Mouse (Mus musculus) neural tube, embryonic 11.5 days (tissue): ENCODE results near the gene Eml5. TPM values are rescaled to one million over a fixed set of nuclear protein-coding genes. Genes with fewer than 3 reads are reported as not detected.

Experiments used
- ATAC-seq: fragments of 200-750 bp; cut with Nextera tagmentation; 2 replicates; pipeline ENCODE4 v1.8.0; 2017; ENCODE audit warnings: moderate number of reproducible peaks, mild to moderate bottlenecking, moderate TSS enrichment, moderate library complexity; ENCODE audit not compliant: insufficient read depth, low FRiP score, low TSS enrichment
- DNase-seq: peaks from one replicate; pipeline ENCODE4 v3.0.0-alpha.2; 2015; ENCODE audit warnings: low spot score
- H3K27ac ChIP-seq: fragments of 300-500 bp; sonication (generic); 2 replicates; pipeline ENCODE4 v1.5.1; 2014; ENCODE audit warnings: low read depth, mild to moderate bottlenecking, low read length
- H3K27me3 ChIP-seq: fragments of 300-500 bp; sonication (generic); 2 replicates; pipeline ENCODE4 v1.6.1; 2014; ENCODE audit warnings: mild to moderate bottlenecking, low read length, mixed read lengths; ENCODE audit not compliant: control insufficient read depth, insufficient read depth
- H3K36me3 ChIP-seq: fragments of 300-500 bp; sonication (generic); 2 replicates; pipeline ENCODE4 v1.6.1; 2014; ENCODE audit warnings: mild to moderate bottlenecking, low read length, moderate library complexity, mixed read lengths; ENCODE audit not compliant: control insufficient read depth, insufficient read depth
- H3K4me1 ChIP-seq: fragments of 300-500 bp; sonication (generic); 2 replicates; pipeline ENCODE4 v1.6.1; 2014; ENCODE audit warnings: low read length, mixed read lengths; ENCODE audit not compliant: control insufficient read depth, insufficient read depth
- H3K4me2 ChIP-seq: fragments of 300-500 bp; sonication (generic); 2 replicates; pipeline ENCODE4 v1.6.1; 2014; ENCODE audit warnings: low read depth, mild to moderate bottlenecking, moderate library complexity
- H3K4me3 ChIP-seq: fragments of 300-500 bp; sonication (generic); 2 replicates; pipeline ENCODE4 v1.5.1; 2014; ENCODE audit warnings: low read depth, low read length
- H3K9ac ChIP-seq: fragments of 300-500 bp; sonication (generic); 2 replicates; pipeline ENCODE4 v1.6.1; 2014; ENCODE audit warnings: mild to moderate bottlenecking, low read length
- H3K9me3 ChIP-seq: fragments of 300-500 bp; sonication (generic); 2 replicates; pipeline ENCODE4 v1.6.1; 2016; ENCODE audit warnings: low read length; ENCODE audit not compliant: control insufficient read depth
- WGBS: fragments of 180-500 bp; shearing (Covaris S2); extraction: QIAGEN DNeasy Blood & Tissue Kit; methylation state at CpG from one replicate; pipeline ENCODE4 v1.1.7; 2014; 5-methylcytosine and 5-hydroxymethylcytosine counted together
- polyA plus RNA-seq: library from polyadenylated mRNA; unstranded; fragments of >200 nt; fragmentation: Nextera tagmentation; extraction: Ambion mirVana; gene quantifications from 2 replicates; pipeline ENCODE4 v1.2.1, GENCODE M21; 2014

Eml5 gene
- polyA plus RNA-seq, 1 experiment from 2014 or later = 11.1 TPM

DNA sequence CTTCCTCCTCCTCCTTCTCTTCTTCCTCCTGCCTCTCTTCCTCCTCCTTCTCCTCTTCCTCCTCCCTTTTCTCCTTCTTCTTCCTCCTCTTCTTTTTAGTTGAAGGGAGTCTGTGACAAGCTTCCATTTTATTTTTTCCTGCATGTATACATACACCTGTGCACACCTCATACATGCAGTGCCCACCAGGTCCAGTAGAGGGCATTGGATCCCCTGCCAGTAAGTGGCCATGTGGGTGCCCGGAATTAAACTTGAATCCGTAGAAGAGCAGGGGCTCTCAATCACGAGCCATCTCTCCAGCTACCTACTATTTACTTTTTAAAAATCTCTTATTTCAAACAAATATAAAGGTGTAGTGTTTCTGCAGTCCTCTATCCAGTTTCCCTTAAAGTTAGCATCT is 50.5 kb downstream of the Eml5 start:
- no peaks in the 10 kb centered on the region for H3K27me3 ChIP-seq
- 38% methylated on average over 3 of the region's 3 CpGs for WGBS
- no peak overlapping the region for H3K9ac ChIP-seq
- ATAC-seq (no peak), DNase-seq (peak; percentile 37)
- H3K9me3 ChIP-seq = no peaks in the 10 kb centered on the region
- no peak overlapping the region for H3K4me3 ChIP-seq
- no peaks in the 10 kb centered on the region for H3K36me3 ChIP-seq
- no peak overlapping the region for H3K27ac ChIP-seq
- H3K4me1 ChIP-seq = no peaks in the 10 kb centered on the region
- H3K4me2 ChIP-seq = no peak overlapping the region

DNA sequence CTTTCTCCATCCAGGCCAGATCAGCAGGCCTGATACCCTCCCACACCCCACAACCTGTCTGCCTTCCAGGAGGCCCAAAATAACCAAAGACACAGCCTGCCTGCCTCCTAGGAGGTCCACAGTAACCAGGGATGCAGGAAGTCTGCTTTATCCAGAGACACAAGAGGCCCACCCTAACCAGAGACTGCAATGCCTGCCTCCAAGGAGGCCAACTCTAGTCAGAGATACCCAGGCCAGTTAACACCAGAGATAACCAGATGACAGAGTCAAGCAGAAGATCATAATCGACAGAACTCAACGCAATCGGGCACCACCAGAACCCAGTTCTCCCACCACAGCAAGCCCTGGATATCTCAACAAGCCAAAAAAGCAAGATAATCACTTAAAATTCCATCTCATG is 56.5 kb downstream of the Eml5 start:
- H3K27me3 ChIP-seq = no peaks in the 10 kb centered on the region
- no peak overlapping the region for H3K4me2 ChIP-seq
- H3K9me3 ChIP-seq = no peaks in the 10 kb centered on the region
- H3K4me3 ChIP-seq = no peak overlapping the region
- 97% methylated on average over 3 of the region's 3 CpGs for WGBS
- H3K9ac ChIP-seq = no peak overlapping the region
- no peaks in the 10 kb centered on the region for H3K4me1 ChIP-seq
- ATAC-seq (no peak), DNase-seq (no peak)
- no peak overlapping the region for H3K27ac ChIP-seq
- no peaks in the 10 kb centered on the region for H3K36me3 ChIP-seq

DNA sequence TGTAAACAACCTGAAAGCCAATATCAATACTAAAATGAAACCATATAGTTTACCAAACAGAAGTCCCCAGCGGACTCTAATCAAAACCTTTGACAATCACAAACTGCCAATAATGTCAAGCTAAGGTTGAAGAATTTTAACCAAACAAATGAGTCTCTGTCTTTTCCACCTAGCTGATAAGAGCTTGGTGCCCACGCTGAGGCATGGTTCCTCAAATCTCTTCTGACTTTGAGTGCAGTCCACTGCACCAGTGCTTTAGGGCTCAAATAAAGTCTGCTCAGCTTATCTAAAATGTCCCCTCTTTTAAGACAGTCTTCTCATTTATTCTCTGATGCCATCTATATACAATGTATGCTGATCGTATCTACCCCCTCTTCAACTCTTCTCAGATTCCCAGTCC is 61.1 kb downstream of the Eml5 start:
- ATAC-seq (no peak), DNase-seq (no peak)
- no peak overlapping the region for H3K9ac ChIP-seq
- H3K4me3 ChIP-seq = no peak overlapping the region
- no peak overlapping the region for H3K4me2 ChIP-seq
- no peaks in the 10 kb centered on the region for H3K9me3 ChIP-seq
- no peaks in the 10 kb centered on the region for H3K36me3 ChIP-seq
- H3K27me3 ChIP-seq = no peaks in the 10 kb centered on the region
- no peaks in the 10 kb centered on the region for H3K4me1 ChIP-seq
- no peak overlapping the region for H3K27ac ChIP-seq
- WGBS = 90% methylated on average over 3 of the region's 3 CpGs

DNA sequence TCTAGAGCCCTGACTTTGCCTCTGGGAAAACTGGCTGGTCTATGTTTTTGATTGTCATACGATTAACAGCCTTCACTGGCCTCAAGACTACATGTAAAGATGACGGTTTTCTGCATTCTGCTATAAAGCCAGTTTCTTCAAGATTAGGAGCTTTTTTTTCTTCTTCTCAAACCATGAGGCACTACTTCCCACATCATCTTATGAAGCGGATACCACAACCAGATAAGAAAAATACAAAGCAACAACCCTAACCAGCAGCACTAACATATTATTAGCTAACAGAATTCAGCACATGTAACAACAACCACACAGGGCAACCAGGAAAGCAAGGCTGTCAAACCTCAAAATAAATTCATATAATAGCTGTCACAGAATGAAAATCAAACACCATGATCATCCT is 63.3 kb downstream of the Eml5 start:
- no peaks in the 10 kb centered on the region for H3K9me3 ChIP-seq
- WGBS = 95% methylated on average over 3 of the region's 3 CpGs
- DNase-seq = no peak
- no peak overlapping the region for H3K27ac ChIP-seq
- H3K9ac ChIP-seq = no peak overlapping the region
- H3K27me3 ChIP-seq = no peaks in the 10 kb centered on the region
- H3K4me1 ChIP-seq = no peaks in the 10 kb centered on the region
- no peak overlapping the region for H3K4me3 ChIP-seq
- H3K36me3 ChIP-seq = no peaks in the 10 kb centered on the region
- no peak overlapping the region for H3K4me2 ChIP-seq
- no peak for ATAC-seq

DNA sequence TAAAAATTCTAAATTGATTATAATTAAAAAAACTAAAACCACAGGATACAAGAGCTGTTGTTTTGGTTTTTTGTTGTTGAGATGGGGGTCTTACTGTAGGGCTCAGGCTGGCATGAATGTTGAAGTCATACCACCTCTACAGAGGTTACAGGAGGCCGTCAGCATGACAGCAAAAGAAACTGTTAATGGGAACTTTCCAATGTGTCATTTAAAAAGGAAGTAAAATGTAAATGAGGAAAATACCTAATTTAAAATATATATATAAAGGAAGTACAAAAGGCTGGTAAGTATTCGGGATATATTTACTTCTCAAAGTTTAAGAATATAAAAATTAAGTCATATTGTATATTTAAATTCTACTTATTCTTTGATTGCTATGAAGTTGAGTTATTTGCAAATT is 65.8 kb downstream of the Eml5 start:
- Histone ChIP-seq H3K27me3 (no peaks in the 10 kb centered on the region), H3K9ac (no peak overlapping the region), H3K4me3 (no peak overlapping the region), H3K4me2 (no peak overlapping the region), H3K9me3 (no peaks in the 10 kb centered on the region), H3K36me3 (no peaks in the 10 kb centered on the region), H3K27ac (no peak overlapping the region), H3K4me1 (no peaks in the 10 kb centered on the region)
- DNase-seq (no peak), ATAC-seq (no peak)
- WGBS = 91% methylated on average over 2 of the region's 2 CpGs

DNA sequence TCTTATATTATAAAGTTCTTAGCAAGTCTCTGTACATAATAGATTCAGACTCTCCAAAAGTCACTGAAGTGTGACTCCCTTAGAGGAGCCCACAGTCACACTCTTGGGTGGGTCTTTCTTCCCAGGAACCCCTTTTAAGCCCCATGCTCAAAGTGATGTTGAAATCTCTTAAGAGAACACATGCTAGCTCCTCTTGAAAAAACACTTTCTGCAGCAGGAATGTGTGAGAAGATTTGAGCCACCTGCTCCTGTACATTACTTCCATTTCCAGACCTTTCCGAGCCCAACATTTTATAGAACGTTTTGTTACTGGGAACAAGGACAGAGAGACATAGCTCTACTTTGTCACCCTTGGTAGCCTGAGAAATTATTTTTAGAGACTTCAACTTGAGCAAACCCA is 66.4 kb downstream of the Eml5 start:
- Histone ChIP-seq H3K27me3 (no peaks in the 10 kb centered on the region), H3K4me1 (no peaks in the 10 kb centered on the region), H3K4me2 (no peak overlapping the region), H3K4me3 (no peak overlapping the region), H3K9ac (no peak overlapping the region), H3K9me3 (no peaks in the 10 kb centered on the region), H3K27ac (no peak overlapping the region), H3K36me3 (no peaks in the 10 kb centered on the region)
- no peak for DNase-seq
- no peak for ATAC-seq
- WGBS = 89% methylated on average over 2 of the region's 2 CpGs

DNA sequence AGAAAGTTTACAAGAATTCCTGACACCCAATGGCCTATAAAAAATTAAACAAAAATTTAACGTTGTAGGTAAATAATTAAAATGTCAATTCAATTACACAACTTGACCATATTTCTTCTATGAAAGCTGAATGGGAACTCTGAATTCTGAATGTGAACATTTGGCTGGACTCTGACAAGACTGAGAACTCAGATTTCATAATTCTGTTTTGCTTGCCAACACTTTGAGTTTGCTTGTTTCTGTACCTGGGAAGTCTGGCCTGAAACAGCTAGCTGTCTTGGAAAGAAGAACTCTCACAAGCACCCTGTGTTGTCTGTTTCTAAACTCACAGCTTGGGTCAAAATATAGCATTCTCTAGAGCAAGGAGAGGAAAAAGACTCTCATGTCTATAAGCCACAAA is 67.4 kb downstream of the Eml5 start:
- Histone ChIP-seq H3K27me3 (no peaks in the 10 kb centered on the region), H3K9ac (no peak overlapping the region), H3K27ac (no peak overlapping the region), H3K4me2 (no peak overlapping the region), H3K4me3 (no peak overlapping the region), H3K36me3 (no peaks in the 10 kb centered on the region), H3K4me1 (no peaks in the 10 kb centered on the region), H3K9me3 (no peaks in the 10 kb centered on the region)
- no peak for ATAC-seq
- WGBS = 91% methylated on average over 1 of the region's 1 CpGs
- no peak for DNase-seq

DNA sequence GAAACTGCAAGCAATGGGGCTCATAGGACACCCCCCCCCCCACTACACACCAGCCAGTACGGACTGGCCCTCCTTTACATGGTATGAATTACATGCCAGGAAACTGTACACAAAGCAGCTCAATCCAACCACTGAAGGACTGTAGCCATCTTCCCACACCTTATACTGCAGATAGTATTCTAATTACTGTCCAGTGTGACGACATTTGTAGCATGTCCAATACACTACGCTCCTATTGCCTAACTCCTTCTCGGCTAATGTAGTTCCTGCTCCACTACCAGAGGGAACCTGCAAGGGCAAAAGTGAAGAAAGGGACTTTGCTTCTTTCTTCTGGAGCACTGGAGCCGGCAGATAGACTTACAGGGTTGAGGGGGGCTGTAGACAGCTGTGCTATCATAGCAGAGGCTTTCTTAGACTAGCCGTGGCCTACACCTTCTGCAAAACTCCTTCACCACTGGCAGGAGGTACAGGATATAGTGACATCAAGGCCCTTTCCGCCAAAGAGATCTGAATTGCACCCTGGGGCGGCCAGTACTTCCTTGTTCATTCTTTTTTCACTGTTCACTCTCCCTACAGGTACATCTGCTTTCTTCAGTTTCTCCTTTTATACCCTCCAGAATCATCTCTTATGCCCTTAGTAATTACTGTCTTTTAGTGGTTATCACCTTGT is 68.2 kb downstream of the Eml5 start:
- no peak for DNase-seq
- H3K36me3 ChIP-seq = no peaks in the 10 kb centered on the region
- H3K4me2 ChIP-seq = no peak overlapping the region
- 90% methylated on average over 8 of the region's 8 CpGs for WGBS
- no peak overlapping the region for H3K27ac ChIP-seq
- H3K27me3 ChIP-seq = no peaks in the 10 kb centered on the region
- H3K4me1 ChIP-seq = no peaks in the 10 kb centered on the region
- H3K9me3 ChIP-seq = no peaks in the 10 kb centered on the region
- no peak overlapping the region for H3K9ac ChIP-seq
- H3K4me3 ChIP-seq = no peak overlapping the region
- no peak for ATAC-seq

DNA sequence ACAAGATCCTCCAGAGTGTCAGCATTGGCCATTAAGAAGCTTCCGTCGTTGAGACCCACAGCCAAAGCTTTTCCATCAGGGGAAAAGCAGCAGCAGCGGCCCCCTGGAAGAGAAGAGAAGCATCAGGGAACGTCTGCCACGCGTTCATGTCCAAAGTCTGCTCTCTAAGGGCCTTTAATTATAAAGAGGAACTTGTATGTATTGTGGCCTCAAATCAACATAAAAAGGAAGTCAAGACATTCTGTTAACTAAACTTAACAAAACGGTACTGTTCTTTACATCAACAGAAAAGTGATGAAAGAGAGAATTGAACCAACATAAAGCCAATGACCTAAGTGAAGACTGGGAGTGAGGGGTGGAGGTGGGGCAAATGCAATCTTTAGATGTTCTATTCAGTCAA is 70.2 kb downstream of the Eml5 start:
- Histone ChIP-seq H3K4me2 (no peak overlapping the region), H3K4me3 (no peak overlapping the region), H3K9me3 (no peaks in the 10 kb centered on the region), H3K27ac (no peak overlapping the region), H3K27me3 (no peaks in the 10 kb centered on the region), H3K9ac (no peak overlapping the region), H3K36me3 (no peaks in the 10 kb centered on the region), H3K4me1 (no peaks in the 10 kb centered on the region)
- DNase-seq (no peak), ATAC-seq (no peak)
- WGBS = 91% methylated on average over 7 of the region's 7 CpGs
